Mouse (Mus musculus) cerebellum, adult 18-20 months (tissue): Measurements from ENCODE around the gene Dock2.
"Not testable (repeated sequence)": the region's sequence is repeated elsewhere in the genome, so short reads cannot be mapped to it uniquely, and the experiment has no call there.

Experiments used
- DNase-seq, 2 experiments: peaks; one replicate each; pipeline ENCODE4 v3.0.0; 2021

Dock2 gene

GRCm38 (mm10) chr11:34276363-34277046, 507.2 kb downstream of the Dock2 start:
- peak in 1 of 2 experiments; percentile 4 for DNase-seq

DNA sequence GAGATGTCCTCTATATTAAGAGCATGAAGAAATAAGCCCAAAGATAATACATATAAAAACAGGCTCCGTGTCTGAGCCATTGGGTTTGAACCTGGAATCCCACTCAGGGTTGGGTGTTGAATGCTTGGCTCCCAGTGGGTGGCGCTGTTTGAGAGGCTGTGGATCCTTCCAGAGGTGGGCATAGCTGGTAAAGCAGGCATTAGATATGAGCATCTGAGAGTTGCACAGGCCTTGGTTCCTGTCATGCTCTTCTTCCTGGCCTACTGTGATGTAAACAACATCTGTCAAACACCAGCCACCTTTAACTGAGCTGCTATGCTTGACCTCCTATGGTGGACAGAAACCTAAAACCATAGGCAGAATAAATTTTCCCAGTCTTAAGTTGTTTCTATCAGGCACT, 507.8 kb downstream of the Dock2 start:
- DNase-seq: peak in 1 of 2 experiments; percentile 4

DNA sequence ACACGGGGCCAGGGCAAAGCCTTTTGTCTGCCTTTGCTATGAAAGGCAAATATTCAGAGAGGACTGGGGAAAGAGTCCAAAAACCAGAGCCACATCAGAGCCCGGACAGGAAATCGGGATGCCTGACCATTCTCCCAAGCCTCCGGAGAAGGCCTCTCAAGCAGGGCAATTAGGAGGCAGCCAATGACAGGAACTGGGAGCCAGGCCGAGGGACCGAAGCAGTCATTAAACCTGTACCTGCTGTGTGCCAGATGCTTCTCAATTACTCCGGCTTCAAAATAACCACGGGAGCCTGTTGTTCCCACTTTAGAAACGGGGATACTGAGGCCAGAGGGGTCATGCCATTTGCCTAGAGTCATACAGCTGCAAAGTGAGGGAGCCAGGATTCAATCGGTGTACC, 511.7 kb downstream of the Dock2 start:
- DNase-seq: no peak

DNA sequence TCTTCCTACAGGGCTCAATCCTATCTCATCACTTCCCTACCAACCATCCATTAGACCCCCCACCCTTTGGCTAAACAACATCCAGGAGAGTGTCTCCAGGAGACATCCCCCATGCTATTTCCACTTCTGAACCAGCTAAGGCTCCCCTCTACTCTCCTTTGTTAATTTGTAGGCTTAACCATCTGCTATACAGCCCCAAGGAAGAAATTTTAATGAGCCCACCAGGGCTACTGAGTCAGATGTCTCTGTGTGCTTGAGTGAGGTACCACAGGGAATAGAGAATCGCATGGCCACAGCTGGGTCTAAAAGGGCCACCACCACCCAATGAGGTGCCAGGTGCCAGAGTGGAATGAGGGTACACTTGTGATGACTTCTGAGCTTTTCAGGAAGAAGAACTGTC, 519.6 kb downstream of the Dock2 start:
- DNase-seq: no peak

GRCm38 (mm10) chr11:34258849-34259469, 524.7 kb downstream of the Dock2 start:
- no peak for DNase-seq

DNA sequence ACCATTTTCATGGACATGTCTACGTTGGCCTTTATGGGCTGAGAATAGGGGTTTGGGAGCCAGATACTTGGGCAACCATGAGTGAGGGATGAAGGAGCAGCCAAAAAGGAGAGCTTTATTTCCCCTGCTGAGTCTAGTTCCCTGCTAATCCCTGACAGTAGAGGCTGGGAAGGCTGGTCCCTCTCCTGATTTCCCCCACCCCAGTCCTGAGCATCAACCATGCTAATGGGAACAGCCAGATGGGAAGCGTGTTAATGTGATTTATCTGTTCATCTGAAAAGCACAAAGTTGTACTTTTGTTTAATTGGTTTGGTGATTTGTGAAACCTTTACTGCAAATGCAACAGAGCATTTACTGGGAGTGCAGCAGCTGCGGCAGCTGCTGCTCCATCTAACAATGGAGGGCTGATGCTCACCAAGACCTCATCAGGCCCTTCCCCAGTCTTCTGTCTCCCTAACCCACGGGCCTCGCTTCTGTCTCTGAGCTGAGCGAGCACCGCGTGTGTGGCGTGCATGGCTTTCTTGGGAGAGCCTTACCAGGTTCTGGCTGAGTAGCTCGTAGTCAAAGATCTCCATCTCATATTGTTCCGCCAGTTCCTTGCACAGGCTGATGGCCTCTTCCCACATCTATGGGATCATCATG, 526.0 kb downstream of the Dock2 start:
- DNase-seq: no peak

DNA sequence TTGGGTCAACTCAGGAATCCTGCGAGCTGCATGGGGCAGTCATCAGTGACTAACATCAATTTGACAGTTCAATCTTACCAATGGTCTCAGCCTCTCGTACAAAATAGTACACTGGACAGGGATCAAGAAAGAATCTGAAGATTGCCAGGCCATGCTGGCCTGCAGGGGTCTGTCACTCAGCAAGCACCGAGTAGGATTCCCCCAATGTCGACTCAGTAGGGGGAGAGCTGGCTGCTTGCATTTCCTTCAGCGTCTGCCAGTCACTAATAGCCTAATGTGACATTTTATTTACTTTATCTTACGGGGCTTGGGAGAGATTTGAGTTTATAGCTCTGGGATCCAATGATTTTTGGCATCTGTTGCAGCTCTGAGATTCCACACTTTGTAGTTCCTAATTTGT, 540.7 kb downstream of the Dock2 start:
- no peak for DNase-seq

GRCm38 (mm10) chr11:34240252-34240651, 543.4 kb downstream of the Dock2 start:
- DNase-seq: no peak

GRCm38 (mm10) chr11:34239691-34240090, 544.0 kb downstream of the Dock2 start:
- DNase-seq: no peak

DNA sequence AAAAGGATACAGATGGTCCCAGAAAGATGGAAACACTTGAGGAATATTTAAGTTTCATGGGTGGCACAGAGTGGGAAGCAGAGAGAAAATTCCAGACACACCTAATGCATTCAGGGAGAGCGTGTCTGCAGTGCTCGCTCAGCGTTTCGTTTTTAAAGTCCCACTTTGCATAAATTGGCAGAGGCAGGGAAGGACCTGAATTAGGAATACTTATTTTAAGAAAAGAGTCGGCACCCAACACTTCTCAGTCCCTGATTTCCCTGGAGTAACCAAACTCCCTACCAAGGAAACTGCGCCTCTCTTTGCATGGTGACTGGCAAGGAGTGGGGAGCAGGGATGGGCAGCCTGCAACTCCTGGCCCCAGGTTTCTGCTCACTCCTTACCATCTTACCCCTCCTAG, 546.8 kb downstream of the Dock2 start:
- DNase-seq: no peak

DNA sequence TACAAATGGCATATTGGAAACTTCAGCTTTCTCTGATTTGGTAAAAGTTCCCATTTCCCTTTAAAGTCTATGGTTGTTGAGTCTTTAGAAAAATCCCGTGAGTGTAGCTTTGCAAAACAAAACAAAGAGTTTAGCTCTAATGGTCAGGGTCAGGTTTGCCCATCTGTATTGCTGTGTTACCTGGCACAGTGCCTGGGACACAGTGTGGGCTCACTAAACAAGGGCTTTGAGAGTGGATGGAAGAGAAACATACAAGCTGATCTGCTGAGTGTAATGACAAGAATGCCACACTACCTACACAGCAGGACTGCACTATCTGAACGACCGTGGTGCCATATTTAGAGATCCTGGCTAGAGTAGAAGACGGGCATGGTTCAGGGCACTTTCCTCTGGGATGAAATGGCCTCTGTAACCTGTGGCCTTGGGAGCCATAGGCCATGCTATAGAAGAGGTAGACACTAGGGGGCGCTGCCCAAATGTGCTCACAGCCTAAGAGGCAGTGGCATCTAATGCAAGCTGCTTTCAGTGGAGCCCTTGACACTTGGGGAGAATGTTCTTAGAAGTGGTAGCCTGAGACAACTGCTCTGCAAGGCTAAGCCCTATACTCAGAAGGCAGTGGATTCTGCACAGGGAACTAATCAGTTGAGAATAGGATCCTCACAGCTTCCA, 547.5 kb downstream of the Dock2 start:
- DNase-seq: peak; percentile 4 to 16

- DNase-seq: peak; percentile 34 to 50
Measured at GRCm38 (mm10) chr11:34228758-34229364, 554.8 kb downstream of the Dock2 start.

DNA sequence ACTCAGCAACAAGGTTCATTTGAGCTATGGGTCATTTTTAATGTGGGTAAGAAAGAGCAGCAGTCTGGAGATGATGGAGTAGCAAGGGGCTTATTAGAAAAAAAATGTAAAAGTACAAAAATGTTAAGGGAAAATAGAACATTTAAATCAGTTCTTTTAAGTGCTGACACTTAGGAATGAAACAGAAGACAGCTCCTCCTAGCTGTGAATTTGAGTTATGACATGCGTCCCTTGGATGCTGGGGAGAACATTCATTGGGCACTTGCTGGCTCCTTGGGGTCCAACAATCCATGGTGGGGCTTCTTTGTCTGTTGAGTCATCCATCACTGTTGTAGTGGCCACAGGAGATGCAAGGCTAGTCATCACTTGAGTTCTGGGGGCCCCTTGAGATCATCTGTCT, 556.5 kb downstream of the Dock2 start:
- no peak for DNase-seq

- not testable (repeated sequence) for DNase-seq
Measured at GRCm38 (mm10) chr11:34220596-34220995, 563.1 kb downstream of the Dock2 start.

DNA sequence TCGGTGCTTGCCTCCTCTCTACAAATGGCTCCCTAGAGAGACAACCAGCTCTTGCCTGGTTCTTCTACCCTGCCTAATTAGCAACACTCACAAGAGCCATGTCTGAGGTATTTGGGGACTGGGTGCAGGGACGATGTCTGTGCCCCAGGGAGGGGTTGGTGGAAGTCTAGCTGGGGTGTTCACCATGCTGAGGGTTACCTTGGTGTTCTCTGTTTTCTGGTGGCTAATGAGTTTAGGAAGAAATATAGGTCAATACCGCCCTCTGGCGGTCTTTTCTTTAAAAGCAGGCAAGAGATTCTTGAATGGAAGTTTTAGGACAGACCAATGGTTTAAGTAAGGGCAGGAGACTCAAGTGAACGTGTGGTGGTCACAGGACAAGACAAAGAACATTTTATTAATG, 570.8 kb downstream of the Dock2 start:
- DNase-seq: peak; percentile 23 to 73

GRCm38 (mm10) chr11:34207989-34208388, 575.7 kb downstream of the Dock2 start, which contains the start of gene Foxi1:
TSS of gene Foxi1 (minus strand) at chr11:34208089.
- no peak for DNase-seq

- DNase-seq: no peak
Measured at GRCm38 (mm10) chr11:34202769-34203168, 580.9 kb downstream of the Dock2 start.

DNA sequence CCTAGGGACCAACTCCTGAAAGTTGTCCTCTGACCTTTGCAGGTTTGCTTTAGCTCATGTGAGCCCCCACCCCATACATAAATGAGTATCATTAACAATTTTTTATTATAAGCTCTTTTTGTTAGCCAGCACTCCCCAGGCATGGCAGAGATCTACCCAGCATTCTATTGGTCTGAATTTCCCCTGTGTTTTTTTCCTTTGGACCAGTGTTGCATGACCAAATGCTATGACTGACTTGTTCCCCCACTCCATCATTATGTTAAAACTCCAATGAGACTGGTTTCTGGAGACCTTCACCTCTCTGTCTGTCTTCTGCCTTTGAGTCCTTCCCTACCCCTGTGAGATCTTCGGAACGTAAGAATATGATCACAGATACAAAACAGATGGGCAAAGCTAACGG, 588.5 kb downstream of the Dock2 start:
- no peak for DNase-seq

- DNase-seq: no peak
Measured at GRCm38 (mm10) chr11:34194158-34194941, 589.3 kb downstream of the Dock2 start.

DNA sequence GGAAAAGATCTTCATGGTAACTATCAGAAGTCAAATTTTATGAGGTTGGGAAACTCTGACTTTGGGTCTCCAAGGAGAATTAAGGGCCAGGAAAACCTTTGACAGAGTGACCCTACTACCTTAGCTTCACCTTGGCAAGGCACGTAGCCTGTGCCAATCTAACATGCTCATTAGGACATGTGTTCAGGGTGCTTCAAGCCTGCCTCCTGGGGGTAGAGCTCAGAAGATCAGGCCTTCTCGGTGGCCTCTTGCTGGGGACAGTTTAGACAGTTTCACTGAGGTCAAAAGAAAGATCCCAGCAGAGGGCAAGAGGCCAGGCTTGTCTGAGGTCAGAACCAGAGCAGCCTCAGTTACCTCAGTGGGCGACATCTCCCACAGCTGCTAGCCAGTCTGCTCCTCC, 590.0 kb downstream of the Dock2 start:
- DNase-seq: no peak

- DNase-seq: no peak
Measured at GRCm38 (mm10) chr11:34184266-34184665, 599.4 kb downstream of the Dock2 start.
